Mouse (Mus musculus): ENCODE measurements around the gene Mymx.

DNA sequence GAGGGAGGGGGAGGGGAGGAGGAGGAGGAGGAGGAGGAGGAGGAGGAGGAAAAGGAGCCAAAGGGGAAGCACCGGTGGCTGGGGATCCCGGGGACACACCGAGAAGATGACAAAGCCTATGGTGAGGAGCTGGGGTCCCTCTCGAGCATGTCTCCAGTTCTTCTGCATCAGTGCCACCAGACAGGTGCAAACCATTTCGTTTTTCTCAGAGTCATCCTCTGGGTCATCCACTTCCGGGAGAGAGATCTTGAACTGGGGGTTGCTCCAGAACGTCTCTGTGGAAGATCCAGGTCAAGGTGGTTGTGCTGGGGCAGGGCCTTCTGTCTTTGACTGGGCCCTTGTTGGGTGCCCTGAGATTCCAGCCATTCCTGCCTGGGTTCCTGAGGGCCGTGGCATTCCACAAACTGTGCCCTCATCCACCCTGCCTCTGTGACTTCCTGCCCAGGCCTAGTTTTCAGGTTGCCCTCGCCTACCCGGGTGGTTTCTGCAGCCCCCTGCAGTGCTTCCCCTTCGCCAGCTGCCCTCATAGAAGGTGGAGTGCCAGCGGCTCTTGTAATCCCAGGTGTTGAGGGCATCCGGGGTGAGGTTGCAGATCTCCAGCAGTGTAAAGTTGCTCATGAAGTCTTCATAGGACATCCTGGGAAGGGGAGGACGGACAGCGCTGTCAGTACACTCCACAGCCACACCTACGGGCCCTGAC is 36.8 kb upstream of the Mymx start:
- TF ChIP-seq POLR2A (IDR thresholded peaks at IDR 0.05; ENCODE audit: insufficient read depth, low read length) (no peak), CTCF (IDR thresholded peaks at IDR 0.05; ENCODE audit: low read depth, low read length) (no peak), EP300 (IDR thresholded peaks at IDR 0.05; ENCODE audit: insufficient read depth, low read depth, low read length) (no peak)
